In the genomic region with DNA sequence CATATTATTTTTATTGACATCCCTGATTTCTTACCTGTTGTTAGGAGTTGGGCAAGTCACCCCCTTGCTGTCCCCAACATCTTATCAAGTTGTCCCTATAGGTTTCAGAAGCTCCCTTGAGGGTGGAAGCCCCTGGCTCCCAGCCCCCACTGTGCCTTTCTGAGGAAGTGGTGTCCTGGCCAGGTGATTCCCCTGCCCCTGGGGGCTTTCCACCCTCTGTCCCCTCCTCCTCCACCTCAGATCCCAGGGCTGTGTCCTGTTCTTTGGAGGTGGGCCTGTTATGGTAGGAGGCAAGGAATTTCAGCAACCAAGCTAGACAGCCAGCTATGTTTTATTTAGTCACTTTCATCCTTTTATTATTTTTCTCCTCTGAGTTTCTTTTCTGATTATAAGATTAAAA, we compare ENCODE assay signal across 21 mouse cellular contexts. TPM values are rescaled to one million over a fixed set of nuclear protein-coding genes. Genes with fewer than 3 reads are reported as not detected.
DNase-seq lines count a peak whose midpoint lies in the region; ATAC-seq and TF ChIP-seq lines count a peak whose summit lies in the region.
"Had no signal": no experiment of that assay in that cellular context is flagged by ENCODE, and none has a peak within 500 bp of the region (broad histone marks: within the 10 kb centered on the region; RNA-seq: fewer than 3 reads in every experiment).

No protein-coding gene starts in this region.

- H3K27me3 ChIP-seq in embryonic facial prominence, embryonic 13.5 days: no peaks in the 10 kb centered on the region
- no peaks in the 10 kb centered on the region for H3K27me3 ChIP-seq in splenic B cell, adult 2 months (ENCODE audit: control insufficient read depth, insufficient read depth, low read length, poor library complexity, severe bottlenecking)
- H3K27me3 ChIP-seq in stomach, postnatal 0 days (ENCODE audit: control insufficient read depth, insufficient read depth, low read length): no peaks in the 10 kb centered on the region
- H3K27me3 ChIP-seq in hindbrain, embryonic 12.5 days: no peaks in the 10 kb centered on the region
- H3K27me3 ChIP-seq: forebrain, embryonic 15.5 days; hindbrain, embryonic 13.5 days had no signal

- peaks cover 10% of the 10 kb centered on the region for H3K36me3 ChIP-seq in embryonic facial prominence, embryonic 13.5 days
- H3K36me3 ChIP-seq in splenic B cell, adult 2 months (ENCODE audit: control insufficient read depth, insufficient read depth, low read length, poor library complexity, severe bottlenecking): no peaks in the 10 kb centered on the region
- H3K36me3 ChIP-seq in stomach, postnatal 0 days (ENCODE audit: control insufficient read depth, insufficient read depth, low read length): no peaks in the 10 kb centered on the region
- peaks cover 7% of the 10 kb centered on the region; the same call in 1 of the 2 replicates for H3K36me3 ChIP-seq in hindbrain, embryonic 12.5 days
- H3K36me3 ChIP-seq: forebrain, embryonic 15.5 days; G1E had no signal

- H3K9me3 ChIP-seq in embryonic facial prominence, embryonic 13.5 days: no peaks in the 10 kb centered on the region
- H3K9me3 ChIP-seq in stomach, postnatal 0 days (ENCODE audit: control insufficient read depth, low read length): no peaks in the 10 kb centered on the region
- no peaks in the 10 kb centered on the region for H3K9me3 ChIP-seq in hindbrain, embryonic 12.5 days (replicated peaks)
- H3K9me3 ChIP-seq: forebrain, embryonic 15.5 days; G1E; hindbrain, embryonic 13.5 days had no signal

- no peak overlapping the region for H3K9ac ChIP-seq in embryonic facial prominence, embryonic 13.5 days
- no peak overlapping the region for H3K9ac ChIP-seq in stomach, postnatal 0 days (ENCODE audit: low read length)
- H3K9ac ChIP-seq in hindbrain, embryonic 12.5 days: no peak overlapping the region
- H3K9ac ChIP-seq: forebrain, embryonic 15.5 days; hindbrain, embryonic 13.5 days had no signal

- H3K4me1 ChIP-seq in embryonic facial prominence, embryonic 13.5 days: peaks cover 39% of the 10 kb centered on the region
- H3K4me1 ChIP-seq in stomach, postnatal 0 days (replicated peaks; ENCODE audit: control insufficient read depth, insufficient read depth): no peaks in the 10 kb centered on the region
- peaks cover 8% of the 10 kb centered on the region; the same call in 1 of the 2 replicates for H3K4me1 ChIP-seq in hindbrain, embryonic 12.5 days

- intact Hi-C loops in heart, postnatal 25 days (cut with DNase I): no loop called here

- no peak for ATAC-seq in embryonic facial prominence, embryonic 13.5 days (ENCODE audit: insufficient number of reproducible peaks, insufficient read depth, low FRiP score, low TSS enrichment, low read depth)
- ATAC-seq in stomach, postnatal 0 days (ENCODE audit: low FRiP score, low TSS enrichment): no peak
- no peak for ATAC-seq in hindbrain, embryonic 12.5 days (ENCODE audit: low FRiP score)
- ATAC-seq: forebrain, embryonic 15.5 days; hindbrain, postnatal 0 days had no signal

- H3K27ac ChIP-seq in embryonic facial prominence, embryonic 13.5 days: peak overlapping the region; percentile 80
- H3K27ac ChIP-seq in stomach, postnatal 0 days (replicated peaks): peak overlapping the region; percentile 75
- no peak overlapping the region for H3K27ac ChIP-seq in hindbrain, embryonic 12.5 days
- H3K27ac ChIP-seq: forebrain, embryonic 15.5 days; heart, adult 2 months; hindbrain, embryonic 13.5 days; hindbrain, postnatal 0 days had no signal

- H3K4me2 ChIP-seq in embryonic facial prominence, embryonic 13.5 days: peak overlapping the region; percentile 24
- H3K4me2 ChIP-seq in stomach, postnatal 0 days (replicated peaks; ENCODE audit: low read depth): no peak overlapping the region
- no peak overlapping the region for H3K4me2 ChIP-seq in hindbrain, embryonic 12.5 days (replicated peaks)
- H3K4me2 ChIP-seq: forebrain, embryonic 15.5 days; heart, embryonic 11.5 days; hindbrain, embryonic 13.5 days had no signal

- no peak for TF ChIP-seq CTCF in stomach, postnatal 0 days (IDR thresholded peaks at IDR 0.05; ENCODE audit: low read depth)

- no peak for TF ChIP-seq EP300 in stomach, postnatal 0 days (optimal IDR thresholded peaks at IDR 0.05)

- H3K4me3 ChIP-seq in embryonic facial prominence, embryonic 13.5 days: no peak overlapping the region
- no peak overlapping the region for H3K4me3 ChIP-seq in stomach, postnatal 0 days (ENCODE audit: low read depth, low read length)
- no peak overlapping the region for H3K4me3 ChIP-seq in hindbrain, embryonic 12.5 days
- H3K4me3 ChIP-seq: forebrain, embryonic 15.5 days; heart, adult 2 months; hindbrain, embryonic 13.5 days had no signal

- DNase-seq in B cell, adult 2 months: peak; percentile 1 to 11
- DNase-seq in splenic B cell, adult 2 months (ENCODE audit: low read depth, low spot score): peak; percentile 9
- DNase-seq in stomach, postnatal 0 days (ENCODE audit: low spot score): no peak
- DNase-seq in heart, postnatal 25 days (ENCODE audit: low spot score): no peak
- DNase-seq: adrenal gland, postnatal 10 days; cerebellum, adult 11 months; cerebellum, adult 8-10 months; cerebellum, postnatal 14 days; embryo, embryonic 11 days; gastrocnemius, postnatal 10 days; heart, adult 2 months; heart, postnatal 4 days had no signal

RNA-seq across cellular contexts. Expression of a gene that starts 41.0 kb away (rescaled TPM):
- 1.4 and 3.1 TPM in 2 replicates for polyA plus RNA-seq in embryonic facial prominence, embryonic 13.5 days (2015; fragmentation: Nextera tagmentation; extraction: Ambion mirVana)
- 1.6 and 2.5 TPM in 2 replicates for polyA plus RNA-seq in stomach, postnatal 0 days (2015; fragmentation: Nextera tagmentation; extraction: Ambion mirVana)
- total RNA-seq in heart, postnatal 25 days (2021): under 1 TPM; 0.34 TPM
- polyA plus RNA-seq in hindbrain, embryonic 12.5 days (2016; fragmentation: Nextera tagmentation; extraction: Ambion mirVana): 0.43 and 0.68 TPM in 2 replicates
- polyA plus RNA-seq: G1E; hindbrain, postnatal 0 days had no signal

RNA-seq across cellular contexts. Expression of a gene that starts 51.1 kb away (rescaled TPM):
- 48.9 and 50.7 TPM in 2 replicates for polyA plus RNA-seq in embryonic facial prominence, embryonic 13.5 days (2015; fragmentation: Nextera tagmentation; extraction: Ambion mirVana)
- polyA plus RNA-seq in stomach, postnatal 0 days (2015; fragmentation: Nextera tagmentation; extraction: Ambion mirVana): 12.7 and 14.2 TPM in 2 replicates
- 10 to 100 TPM; 16.0 to 16.2 TPM for total RNA-seq in heart, postnatal 25 days (2021)
- 65.3 and 67.3 TPM in 2 replicates for polyA plus RNA-seq in hindbrain, embryonic 12.5 days (2016; fragmentation: Nextera tagmentation; extraction: Ambion mirVana)

RNA-seq across cellular contexts. Expression of a gene that starts 56.2 kb away (rescaled TPM):
- polyA plus RNA-seq in embryonic facial prominence, embryonic 13.5 days (2015; fragmentation: Nextera tagmentation; extraction: Ambion mirVana): 1.1 and 1.7 TPM in 2 replicates
- polyA plus RNA-seq in stomach, postnatal 0 days (2015; fragmentation: Nextera tagmentation; extraction: Ambion mirVana): 0.72 and 1.0 TPM in 2 replicates
- 10 to 100 TPM; 34.5 to 43.8 TPM for total RNA-seq in heart, postnatal 25 days (2021)
- polyA plus RNA-seq in hindbrain, embryonic 12.5 days (2016; fragmentation: Nextera tagmentation; extraction: Ambion mirVana): 1.5 and 1.7 TPM in 2 replicates
- total RNA-seq: common myeloid progenitor, adult 5-6 weeks; G1E had no signal
- polyA plus RNA-seq: forebrain, embryonic 11.5 days; G1E had no signal

Comparison
In these comparisons a context has a peak if more than half of its experiments do, and no peak if none do; other contexts are left out.
1. DNase-seq: peak in B cell, adult 2 months (2 of 2) and splenic B cell, adult 2 months (single experiment); none in stomach, postnatal 0 days (single experiment) and heart, postnatal 25 days (single experiment).